Mouse (Mus musculus) erythroblast, embryonic 14.5 days (primary cell): ENCODE data around the gene Ehf. TPM values are rescaled to one million over a fixed set of nuclear protein-coding genes. Genes with fewer than 3 reads are reported as not detected.

Source experiments
- H3K27me3 ChIP-seq: 2 replicates; pipeline ENCODE4 v1.6.1; 2012; ENCODE audit warnings: inconsistent platforms; ENCODE audit not compliant: control insufficient read depth
- H3K36me3 ChIP-seq: 2 replicates; pipeline ENCODE4 v1.6.1; 2012; ENCODE audit warnings: mild to moderate bottlenecking, inconsistent platforms; ENCODE audit not compliant: control insufficient read depth
- H3K4me1 ChIP-seq: 2 replicates; pipeline ENCODE4 v1.6.1; 2012; ENCODE audit warnings: inconsistent platforms; ENCODE audit not compliant: control insufficient read depth
- H3K4me3 ChIP-seq: replicated peaks from 2 replicates; pipeline ENCODE3; 2012; ENCODE audit warnings: moderate library complexity, mild to moderate bottlenecking, inconsistent platforms
- H3K9me3 ChIP-seq: 2 replicates; pipeline ENCODE4 v1.6.1; 2012; ENCODE audit warnings: low read length, inconsistent platforms, mixed read lengths; ENCODE audit not compliant: control insufficient read depth
- GATA1 ChIP-seq: IDR thresholded peaks from 2 replicates; pipeline ENCODE4 v1.6.1; 2012; ENCODE audit warnings: low read length, inconsistent platforms, mixed read lengths
- TAL1 ChIP-seq: IDR thresholded peaks from 3 replicates; pipeline ENCODE4 v1.6.1; 2012; ENCODE audit warnings: low read length, inconsistent platforms, mixed read lengths
- polyA plus RNA-seq: library from polyadenylated mRNA; stranded (reverse); fragments of >175 nt; gene quantifications from 2 replicates; pipeline ENCODE4 v1.2.3, GENCODE M21; 2012

Gene Ehf
- 0.04 TPM in 1 of 2 replicates, not detected in the other for polyA plus RNA-seq

GRCm38 (mm10) chr2:103303132-103303531, at the start of gene Ehf:
Gene Ehf, minus strand, starts transcription at chr2:103303278.
- no peak within 1 kb of the TSS for H3K4me3 ChIP-seq
- H3K4me1 ChIP-seq, result peaks cover 62% of the 10 kb centered on the region
- no peaks in the 10 kb centered on the region for H3K36me3 ChIP-seq
- TF ChIP-seq TAL1 (no peak), GATA1 (no peak)
- H3K27me3 ChIP-seq, result no peaks in the 10 kb centered on the region
- no peaks in the 10 kb centered on the region for H3K9me3 ChIP-seq

GRCm38 (mm10) chr2:103347417-103347891, 44.4 kb upstream of the Ehf start:
- peaks cover 5% of the 10 kb centered on the region; the same call in 1 of the 2 replicates for H3K27me3 ChIP-seq
- H3K36me3 ChIP-seq, result no peaks in the 10 kb centered on the region
- peaks cover 25% of the 10 kb centered on the region for H3K4me1 ChIP-seq
- H3K9me3 ChIP-seq, result no peaks in the 10 kb centered on the region
- TF ChIP-seq GATA1 (no peak), TAL1 (no peak)
- no peak overlapping the region for H3K4me3 ChIP-seq

- TF ChIP-seq GATA1 (no peak), TAL1 (no peak)
These were observed 43.7 kb upstream of the Ehf start for GRCm38 (mm10) chr2:103346751-103347289.

GRCm38 (mm10) chr2:103343611-103344010, 40.5 kb upstream of the Ehf start:
- Histone ChIP-seq H3K4me3 (no peak overlapping the region), H3K27me3 (no peaks in the 10 kb centered on the region), H3K9me3 (no peaks in the 10 kb centered on the region), H3K36me3 (no peaks in the 10 kb centered on the region), H3K4me1 (peaks cover 44% of the 10 kb centered on the region)
- no peak for TF ChIP-seq GATA1
- TF ChIP-seq TAL1, result no peak

More at GRCm38 (mm10) chr2:103346751-103347289, 43.7 kb upstream of the Ehf start:
- H3K27me3 ChIP-seq, result peaks cover 5% of the 10 kb centered on the region; the same call in 1 of the 2 replicates
- peaks cover 26% of the 10 kb centered on the region for H3K4me1 ChIP-seq
- no peaks in the 10 kb centered on the region for H3K9me3 ChIP-seq
- no peak overlapping the region for H3K4me3 ChIP-seq
- no peaks in the 10 kb centered on the region for H3K36me3 ChIP-seq

- H3K4me1 ChIP-seq, result peaks cover 54% of the 10 kb centered on the region
- no peaks in the 10 kb centered on the region for H3K36me3 ChIP-seq
- H3K4me3 ChIP-seq, result no peak overlapping the region
- H3K27me3 ChIP-seq, result no peaks in the 10 kb centered on the region
- TF ChIP-seq GATA1, result no peak
- TF ChIP-seq TAL1, result no peak
- H3K9me3 ChIP-seq, result no peaks in the 10 kb centered on the region
These were observed 39.0 kb upstream of the Ehf start for GRCm38 (mm10) chr2:103342123-103342522.

GRCm38 (mm10) chr2:103341375-103341971, 38.4 kb upstream of the Ehf start:
- TF ChIP-seq TAL1 (no peak), GATA1 (no peak)
- Histone ChIP-seq H3K36me3 (no peaks in the 10 kb centered on the region), H3K4me1 (peaks cover 57% of the 10 kb centered on the region), H3K9me3 (no peaks in the 10 kb centered on the region), H3K4me3 (no peak overlapping the region), H3K27me3 (no peaks in the 10 kb centered on the region)

- Histone ChIP-seq H3K4me1 (peaks cover 54% of the 10 kb centered on the region), H3K36me3 (no peaks in the 10 kb centered on the region), H3K9me3 (no peaks in the 10 kb centered on the region), H3K4me3 (no peak overlapping the region), H3K27me3 (no peaks in the 10 kb centered on the region)
- TF ChIP-seq TAL1, result no peak
- no peak for TF ChIP-seq GATA1
These were observed 35.6 kb upstream of the Ehf start for GRCm38 (mm10) chr2:103338706-103339105.

- Histone ChIP-seq H3K9me3 (no peaks in the 10 kb centered on the region), H3K4me3 (no peak overlapping the region), H3K27me3 (no peaks in the 10 kb centered on the region), H3K36me3 (no peaks in the 10 kb centered on the region), H3K4me1 (peaks cover 49% of the 10 kb centered on the region)
- TF ChIP-seq TAL1 (no peak), GATA1 (no peak)
These were observed 34.3 kb upstream of the Ehf start for GRCm38 (mm10) chr2:103337370-103337769.

- Histone ChIP-seq H3K4me3 (no peak overlapping the region), H3K27me3 (no peaks in the 10 kb centered on the region), H3K4me1 (peaks cover 46% of the 10 kb centered on the region), H3K9me3 (no peaks in the 10 kb centered on the region), H3K36me3 (no peaks in the 10 kb centered on the region)
- TF ChIP-seq GATA1, result no peak
- no peak for TF ChIP-seq TAL1
These were observed 33.5 kb upstream of the Ehf start for GRCm38 (mm10) chr2:103336621-103337020.
